Mouse (Mus musculus): ENCODE data around the gene Spata13. TPM values are rescaled to one million over a fixed set of nuclear protein-coding genes. Genes with fewer than 3 reads are reported as not detected.

The Spata13 gene
- 22.6 and 24.2 TPM in 2 replicates for polyA plus RNA-seq (2015; fragmentation: Nextera tagmentation; extraction: Ambion mirVana)

DNA sequence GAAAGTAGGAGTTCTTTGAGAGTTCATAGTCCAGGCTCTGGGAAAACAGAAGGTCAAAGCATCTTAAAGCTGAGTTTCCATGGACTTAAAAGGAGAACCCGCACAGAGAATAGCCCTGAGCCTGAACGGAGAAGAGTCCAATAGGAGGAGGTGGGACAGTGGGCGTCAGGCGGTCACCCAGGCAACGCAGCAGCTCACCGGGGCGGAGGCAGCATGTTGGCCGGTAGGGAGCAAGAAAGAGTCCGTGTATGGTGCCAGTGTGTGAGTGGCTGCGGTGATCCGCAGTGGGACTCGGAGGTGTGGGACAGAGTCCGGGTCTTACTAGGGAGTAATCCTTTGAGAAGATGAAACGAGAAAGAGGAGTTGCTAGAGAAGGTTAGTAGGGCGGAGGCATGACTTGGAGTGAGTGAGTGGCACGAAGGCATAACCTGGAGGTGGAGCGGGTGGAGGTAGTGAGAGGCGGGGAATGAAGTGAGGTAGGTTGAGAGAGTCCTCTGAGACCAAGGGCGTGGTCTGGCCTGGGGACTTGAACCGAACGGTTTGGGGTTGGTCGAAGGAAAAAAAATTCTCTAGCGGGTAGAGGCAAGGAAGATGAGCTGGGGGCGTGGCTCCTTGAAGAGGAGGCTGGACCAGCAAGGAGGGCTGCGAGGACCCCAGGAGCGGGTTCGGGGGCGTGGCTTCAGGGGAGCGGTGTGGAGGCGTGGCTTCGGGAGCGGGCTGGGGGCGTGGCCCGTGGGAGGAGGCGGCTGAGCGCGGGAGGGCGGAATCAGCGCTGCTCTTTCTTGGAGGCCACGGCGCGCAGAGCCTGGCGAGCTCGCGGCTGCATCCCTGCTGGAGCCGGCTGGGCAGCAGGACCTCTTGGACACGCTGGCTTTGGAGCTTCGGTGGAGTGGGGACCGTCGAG, at the start of gene Spata13:
Gene Spata13, plus strand, starts transcription at position 41 of the 904 bp plus-strand sequence.

GRCm38 (mm10) chr14:60767884-60768283, 134.1 kb downstream of the Spata13 start, which contains the start of gene C1qtnf9:
TSS of gene C1qtnf9 (plus strand) at chr14:60768134.

GRCm38 (mm10) chr14:60784427-60785315, 150.9 kb downstream of the Spata13 start, which contains the start of gene Mipep:
TSS of gene Mipep (plus strand) at chr14:60784573.

Other genes with a start within 250 kb of the Spata13 start
- gene C1qtnf9, start 134.1 kb downstream of the Spata13 start, polyA plus RNA-seq (2015; fragmentation: Nextera tagmentation; extraction: Ambion mirVana): 7.6 and 10.5 TPM in 2 replicates
- gene Mipep, start 150.6 kb downstream of the Spata13 start, polyA plus RNA-seq (2015; fragmentation: Nextera tagmentation; extraction: Ambion mirVana): 8.1 and 9.9 TPM in 2 replicates